Mouse (Mus musculus) thymus, postnatal 36 days (tissue): ENCODE results near the gene Csnk1e.

Experiments used
- DNase-seq, 2 experiments: peaks; one replicate each; pipeline ENCODE4 v3.0.0; 2022; ENCODE audit warnings: mixed read lengths in 2 of 2

Csnk1e gene

DNA sequence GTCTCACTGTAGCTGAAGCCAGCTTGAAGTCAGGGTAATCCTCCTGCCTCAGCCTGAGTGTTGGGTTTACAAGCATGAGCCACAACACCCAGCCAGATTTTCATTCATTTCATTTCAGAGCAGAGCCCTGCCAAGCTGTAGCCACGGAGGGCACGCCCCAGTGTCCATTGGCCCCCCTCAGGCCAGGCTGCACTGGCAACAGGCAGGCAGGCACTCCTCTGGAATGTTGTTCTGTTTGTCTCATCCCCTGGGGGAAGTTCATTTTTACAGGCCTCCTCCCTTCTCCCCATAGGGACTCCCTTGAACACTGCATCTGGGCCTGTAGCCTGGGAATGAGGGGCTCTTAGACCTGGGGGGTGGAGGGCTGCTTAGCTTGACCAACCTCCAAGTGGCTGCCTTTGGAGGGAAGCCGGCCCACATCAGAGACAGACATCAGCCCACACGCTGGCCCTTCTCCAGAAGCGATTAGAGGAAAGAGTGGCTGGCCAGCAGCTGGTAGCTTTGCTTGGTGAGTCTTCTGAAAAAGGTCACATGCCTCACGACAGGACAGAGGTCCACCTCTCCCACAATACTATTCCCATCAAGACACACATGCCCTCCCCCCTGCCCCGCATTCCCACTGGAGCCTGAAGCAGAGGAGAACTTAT, 63.8 kb downstream of the Csnk1e start:
- DNase-seq: no peak

DNA sequence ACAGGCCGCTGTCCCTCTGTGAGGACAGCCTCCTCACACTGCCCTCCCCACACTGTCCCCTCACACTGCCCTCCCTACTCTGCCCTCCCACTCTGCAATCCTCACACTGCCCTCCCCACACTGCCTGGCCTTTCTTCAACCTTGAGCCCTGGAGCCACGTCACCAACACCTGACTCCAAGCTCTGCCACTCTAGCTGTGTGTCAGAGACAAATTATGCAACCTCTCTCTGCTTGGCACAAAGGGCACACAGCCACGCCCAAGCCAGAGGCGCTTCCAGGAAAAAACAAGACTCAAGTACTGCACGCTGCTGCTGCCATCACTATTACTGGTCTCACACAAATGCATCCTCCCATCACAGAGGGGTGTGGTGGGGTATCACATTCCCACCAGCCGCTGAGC, 64.9 kb downstream of the Csnk1e start:
- no peak for DNase-seq

- no peak for DNase-seq
Measured at GRCm38 (mm10) chr15:79388171-79388570, 67.2 kb downstream of the Csnk1e start.

GRCm38 (mm10) chr15:79387611-79388010, 67.8 kb downstream of the Csnk1e start:
- DNase-seq: no peak

DNA sequence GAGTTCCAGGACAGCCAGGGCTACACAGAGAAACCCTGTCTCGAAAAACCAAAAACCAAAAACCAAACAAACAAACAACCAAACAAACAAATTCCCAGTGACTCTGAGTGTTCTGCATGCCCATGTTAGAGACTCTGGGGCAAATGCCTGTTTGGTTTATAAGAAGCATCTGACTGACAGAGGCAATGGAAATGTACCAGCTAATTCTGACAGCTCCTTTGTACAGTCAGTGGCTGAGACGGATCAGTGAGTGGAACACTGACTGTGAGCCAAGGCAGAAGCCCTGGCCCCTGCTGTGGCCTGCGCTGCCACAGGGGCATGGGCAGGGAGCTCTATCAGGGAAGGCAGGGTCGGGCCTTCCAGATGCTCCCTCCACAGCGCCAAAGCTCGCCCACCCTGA, 68.3 kb downstream of the Csnk1e start:
- no peak for DNase-seq

DNA sequence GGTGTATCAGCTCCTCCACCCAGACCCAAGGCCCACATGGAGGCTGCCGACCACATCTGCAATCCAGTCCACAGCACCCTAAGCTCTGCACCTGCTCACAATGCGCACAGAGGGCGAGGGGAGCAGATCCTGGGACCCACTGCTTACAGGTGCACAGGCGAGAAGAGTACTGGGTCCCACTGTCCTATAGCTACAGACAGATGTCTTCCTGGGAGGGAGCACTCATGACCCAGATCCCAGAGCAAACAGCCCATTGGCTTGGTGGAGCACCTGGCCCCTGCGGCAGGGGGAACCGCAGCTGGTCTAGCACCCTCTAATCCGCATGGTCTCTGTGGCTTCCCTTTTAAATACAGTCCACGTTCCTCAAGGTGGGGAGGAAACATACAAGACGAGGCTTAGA, 73.7 kb downstream of the Csnk1e start:
- peak; percentile 60 to 83 for DNase-seq

DNA sequence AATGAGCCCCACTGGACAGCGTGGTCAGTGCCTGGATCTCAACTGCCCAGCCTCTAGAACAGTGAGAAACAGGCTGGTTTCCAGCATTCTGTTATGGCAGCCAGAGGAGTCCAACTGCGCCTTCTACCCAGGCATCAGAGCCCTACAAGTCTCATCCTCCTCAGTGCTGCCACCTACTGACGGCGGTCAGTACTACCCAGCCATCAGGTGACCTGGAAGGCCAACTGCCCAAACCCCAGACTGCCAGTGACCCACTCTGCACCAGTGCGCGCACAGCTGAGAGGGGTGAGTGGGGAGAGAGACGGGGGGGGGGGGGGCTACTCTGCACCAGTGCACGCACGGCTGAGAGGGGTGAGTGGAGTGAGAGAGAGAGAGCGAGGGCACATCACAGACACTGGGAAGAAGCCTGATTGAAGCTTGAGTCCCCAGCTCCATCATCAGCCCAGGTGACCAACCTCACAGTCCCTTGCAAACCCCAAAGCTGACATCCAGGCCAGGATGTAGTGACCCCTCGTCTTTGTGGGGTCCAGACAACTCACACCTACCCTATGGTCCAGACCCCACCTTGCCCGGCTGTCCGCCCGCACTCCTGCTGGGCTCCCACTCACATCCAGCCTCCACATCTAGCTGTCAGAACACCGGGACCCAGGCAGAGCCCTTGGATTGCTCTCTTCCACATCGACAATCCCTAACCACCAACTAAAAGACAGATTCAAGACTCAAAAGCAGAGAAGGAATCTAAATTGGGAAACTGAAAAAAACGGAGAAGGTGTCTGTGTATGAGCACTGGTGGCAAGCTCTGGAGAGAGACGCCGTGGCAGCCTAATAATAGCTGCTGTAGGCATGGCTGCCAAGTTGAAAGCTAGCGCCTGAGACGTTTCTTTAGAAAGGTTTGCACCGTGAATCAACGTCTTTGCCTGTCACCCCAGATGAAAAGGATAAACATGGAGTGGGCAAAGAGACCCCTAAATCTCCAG, 74.6 kb downstream of the Csnk1e start:
- peak; percentile 61 for DNase-seq

DNA sequence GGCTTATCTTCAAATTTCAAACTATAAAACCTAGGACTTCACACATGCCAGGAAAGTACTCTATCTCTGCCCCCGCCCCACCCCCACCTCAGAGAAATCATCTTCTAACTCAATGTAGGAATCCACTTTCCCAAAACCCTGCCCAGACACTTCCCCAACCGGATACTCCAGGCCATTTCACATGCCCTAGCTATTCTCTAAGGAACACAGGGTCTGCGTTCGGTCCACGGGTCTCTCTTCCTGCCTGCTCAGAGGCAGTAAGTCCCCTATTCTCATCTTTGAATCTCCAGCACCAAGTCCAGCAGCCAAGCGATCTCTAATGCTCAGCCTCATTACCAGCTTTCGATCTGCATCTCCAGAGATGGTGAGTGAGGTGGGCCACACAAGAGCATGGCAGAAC, 75.7 kb downstream of the Csnk1e start:
- DNase-seq: no peak

DNA sequence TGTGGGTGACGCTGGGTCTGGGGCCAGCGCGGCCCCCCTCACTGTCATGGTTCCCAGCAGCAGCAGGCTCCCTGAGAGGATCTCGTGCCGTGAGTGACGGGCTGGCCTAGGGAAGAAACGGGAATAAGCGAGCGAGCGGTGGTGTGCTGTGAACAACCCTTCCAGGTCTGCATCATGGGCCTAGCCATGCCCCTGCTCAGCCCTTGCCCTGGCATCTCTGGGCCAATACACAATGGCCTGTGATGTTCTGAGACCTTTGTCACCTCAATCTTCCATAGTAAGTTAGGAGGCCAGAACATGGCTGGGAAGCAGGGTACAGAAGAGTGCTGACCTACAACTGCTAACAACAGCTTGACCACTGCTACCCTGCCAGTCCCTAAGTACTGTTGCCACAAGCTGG, 76.8 kb downstream of the Csnk1e start:
- no peak for DNase-seq

GRCm38 (mm10) chr15:79377681-79378080, 77.7 kb downstream of the Csnk1e start:
- DNase-seq: no peak

DNA sequence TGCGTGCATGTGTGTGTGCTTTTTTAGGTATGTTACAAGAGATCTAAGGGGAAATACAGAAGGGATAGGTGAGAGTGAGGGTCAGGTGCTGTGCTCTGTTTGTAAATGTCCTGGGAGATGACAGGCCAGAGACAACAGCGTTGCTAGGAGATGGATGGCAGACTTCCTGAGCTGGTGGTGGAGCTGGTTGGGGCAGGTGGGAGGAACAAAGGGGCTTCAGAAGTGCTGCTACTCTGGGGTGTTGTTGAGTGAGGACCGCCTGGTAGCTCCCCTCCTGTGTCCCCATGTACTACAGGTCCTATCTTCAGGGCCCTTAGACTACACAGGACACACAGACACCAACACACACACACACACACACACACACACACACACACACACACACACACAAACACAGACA, 80.6 kb downstream of the Csnk1e start:
- peak; percentile 67 to 81 for DNase-seq

- DNase-seq: no peak
Measured at GRCm38 (mm10) chr15:79370281-79370843, 85.0 kb downstream of the Csnk1e start.

GRCm38 (mm10) chr15:79369452-79370280, 85.7 kb downstream of the Csnk1e start:
- no peak for DNase-seq

DNA sequence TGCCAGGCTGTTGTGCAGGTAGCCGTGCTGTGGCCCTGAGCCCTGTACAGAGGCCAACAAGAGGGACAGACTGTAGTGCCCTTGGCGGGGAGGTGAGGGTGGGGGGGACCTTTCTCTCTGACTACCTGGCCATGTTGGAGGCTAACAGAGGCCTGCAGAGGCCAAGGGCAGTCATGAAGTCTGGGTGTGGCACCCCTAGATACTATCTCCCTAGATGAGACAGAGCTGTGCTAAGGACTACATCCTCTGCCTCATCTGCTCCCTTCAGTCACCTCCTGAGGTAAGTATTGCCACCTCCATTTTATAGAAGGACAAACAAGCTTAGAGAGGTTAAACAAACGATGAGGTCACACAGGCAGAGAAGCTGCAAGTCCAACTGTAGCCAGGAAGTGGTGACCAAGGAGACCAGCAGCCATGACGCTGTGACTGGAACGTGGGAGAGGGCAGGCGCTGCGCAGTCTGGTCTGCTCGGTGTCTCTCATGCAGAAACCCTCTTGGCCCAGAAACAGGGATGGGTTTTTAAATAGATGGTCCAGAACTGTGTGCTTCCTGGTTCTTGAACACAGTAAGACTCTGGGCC, 86.4 kb downstream of the Csnk1e start:
- DNase-seq: no peak

DNA sequence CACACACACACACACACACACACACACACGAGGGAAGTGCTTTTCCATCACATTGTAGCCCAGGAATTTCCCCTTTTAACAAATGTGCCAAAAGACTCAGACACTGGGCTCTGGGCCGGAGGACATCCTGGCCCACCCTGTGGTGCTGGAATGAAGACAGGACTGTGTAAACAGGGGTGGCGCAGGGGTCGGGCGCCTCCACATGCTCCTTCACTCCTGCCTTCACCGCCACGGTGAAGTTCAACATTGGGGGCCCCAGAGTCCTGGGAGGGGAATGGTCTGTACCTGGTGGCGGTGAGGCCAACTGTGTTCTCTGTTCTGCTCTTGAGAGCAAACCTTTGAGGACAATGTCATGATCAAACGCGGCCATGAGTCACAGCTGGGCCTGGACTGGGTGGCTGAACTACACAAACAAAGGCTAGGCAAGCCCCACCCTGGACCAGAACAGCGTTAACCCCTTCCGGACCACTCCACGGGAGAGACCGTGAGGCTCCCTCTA, 87.0 kb downstream of the Csnk1e start:
- no peak for DNase-seq
